Mouse (Mus musculus) kidney, postnatal 36 days (tissue): ENCODE data around the gene Prune1.

ENCODE experiments used
- DNase-seq, 2 experiments: peaks; one replicate each; pipeline ENCODE4 v3.0.0; 2021 to 2022; ENCODE audit warnings: mixed read lengths in 2 of 2

The Prune1 gene

DNA sequence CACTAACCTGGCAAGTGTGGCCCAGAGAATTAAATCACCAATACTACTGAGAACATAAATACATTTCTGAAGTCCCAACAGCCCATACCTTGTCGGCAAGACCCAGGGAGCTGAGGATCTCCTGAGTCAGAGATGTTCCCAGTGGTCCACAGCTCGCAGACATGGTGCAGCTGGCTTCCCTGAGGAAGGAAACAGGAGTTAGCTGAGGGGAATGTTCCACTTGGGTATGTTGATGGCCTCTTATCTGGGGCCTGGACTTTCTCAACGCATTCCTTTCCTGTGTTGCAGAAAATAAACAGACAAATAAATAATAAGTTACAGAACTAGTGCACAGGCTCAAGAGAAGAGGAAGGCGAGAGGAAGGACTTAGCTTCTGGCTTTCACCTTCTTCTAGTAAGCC lies 24.4 kb upstream of the Prune1 start:
- DNase-seq = no peak

DNA sequence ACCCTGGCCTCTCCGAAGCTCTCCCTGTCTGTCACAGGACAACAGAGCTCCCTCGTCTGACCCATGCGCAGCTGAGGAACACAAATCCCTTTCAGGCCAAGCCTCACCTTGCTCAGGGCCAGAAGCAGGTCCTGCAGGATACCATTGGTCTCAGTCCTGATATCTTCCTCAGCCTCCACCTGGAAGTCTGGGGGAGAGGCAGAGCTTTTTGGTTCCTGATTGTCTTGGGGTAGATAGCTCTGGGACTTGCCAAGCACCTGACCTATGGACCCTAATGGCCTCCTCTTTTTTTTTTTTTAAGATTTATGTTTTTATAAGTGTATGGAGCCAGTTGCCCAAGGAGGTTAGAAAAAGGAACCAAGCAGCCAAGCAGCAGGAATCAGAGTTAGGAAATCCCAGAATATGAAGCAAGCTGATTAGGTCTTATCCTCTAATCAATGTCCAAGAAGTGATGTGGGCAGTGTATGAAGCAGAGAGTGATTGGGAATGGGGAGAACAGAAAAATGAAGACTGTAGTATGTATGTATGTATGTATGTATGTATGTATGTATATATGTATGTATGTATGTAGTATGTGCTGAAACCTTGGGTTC lies 19.4 kb upstream of the Prune1 start:
- no peak for DNase-seq

DNA sequence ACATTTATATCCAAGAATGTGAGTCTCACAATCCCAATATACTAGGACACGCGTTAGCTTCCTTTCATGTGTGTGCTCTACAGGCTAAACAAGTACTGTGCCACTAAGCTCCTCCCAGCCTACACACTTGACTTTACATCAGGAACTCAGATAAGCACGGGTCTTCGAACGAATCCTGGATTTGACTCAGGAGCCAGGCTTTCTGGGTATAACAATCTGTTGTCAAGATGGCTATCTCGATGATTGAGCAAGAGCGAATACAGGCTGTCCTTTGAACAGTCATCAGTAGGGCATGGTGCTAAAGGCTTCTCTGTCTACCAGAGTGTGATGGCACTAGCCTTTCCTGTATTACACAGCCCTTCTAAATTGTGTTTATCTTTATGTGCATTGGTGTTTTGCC lies 16.1 kb upstream of the Prune1 start:
- no peak for DNase-seq

DNA sequence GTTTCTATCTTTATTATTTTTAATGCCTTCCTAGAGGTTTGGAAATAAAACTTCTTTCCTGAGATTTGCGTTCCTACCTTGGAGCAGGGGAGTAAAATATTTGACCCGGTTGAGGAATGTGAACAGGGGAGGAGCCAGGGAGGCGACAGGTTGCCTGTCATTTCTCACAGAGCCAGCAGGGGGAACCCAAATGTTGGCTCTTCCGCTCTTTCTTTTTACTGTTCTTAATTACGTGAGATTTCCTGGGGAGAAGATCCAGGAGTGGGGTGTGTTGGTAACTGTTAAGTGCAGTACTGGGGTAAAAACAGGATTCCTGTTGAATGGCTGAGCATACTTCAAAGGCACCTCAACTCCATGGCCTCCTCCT lies 14.2 kb upstream of the Prune1 start:
- DNase-seq = peak; percentile 77 to 78

DNA sequence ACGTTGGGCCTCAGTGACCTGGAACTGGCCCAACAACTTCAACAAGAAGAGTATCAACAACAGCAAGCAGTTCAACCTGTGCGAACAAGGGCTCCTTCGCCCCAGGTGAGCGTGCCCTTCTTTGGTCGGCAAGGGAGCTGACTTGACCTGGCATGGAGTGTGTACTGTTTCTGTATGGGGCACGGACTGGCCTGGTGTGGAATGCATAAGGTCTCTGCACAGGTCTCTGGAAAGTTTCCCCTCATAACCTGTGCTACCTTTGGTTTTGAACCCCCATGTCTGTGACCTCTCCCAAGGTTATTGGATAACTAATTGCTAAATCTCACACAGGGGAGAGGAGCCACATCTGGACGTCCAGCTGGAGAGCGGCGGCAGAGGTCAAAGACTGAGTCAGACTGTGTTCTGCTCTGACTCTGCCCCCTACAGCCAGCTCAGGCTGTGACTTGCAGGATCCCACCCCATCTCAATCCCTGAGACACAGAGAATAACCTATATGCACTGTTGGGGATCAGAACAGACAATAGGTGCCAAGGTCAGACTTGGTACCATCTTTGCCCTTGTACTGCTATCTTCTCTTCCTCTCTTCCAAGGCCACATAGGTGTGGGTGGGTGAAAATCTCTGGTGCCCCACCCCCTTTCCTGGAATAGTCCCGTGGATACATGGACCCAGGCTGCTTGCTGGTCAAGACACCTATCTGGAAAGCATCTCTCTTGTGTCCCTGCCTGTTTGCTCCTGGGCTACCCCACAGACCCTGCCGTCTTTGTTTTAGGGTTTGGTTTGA lies 13.6 kb upstream of the Prune1 start:
- peak; percentile 78 to 79 for DNase-seq

DNA sequence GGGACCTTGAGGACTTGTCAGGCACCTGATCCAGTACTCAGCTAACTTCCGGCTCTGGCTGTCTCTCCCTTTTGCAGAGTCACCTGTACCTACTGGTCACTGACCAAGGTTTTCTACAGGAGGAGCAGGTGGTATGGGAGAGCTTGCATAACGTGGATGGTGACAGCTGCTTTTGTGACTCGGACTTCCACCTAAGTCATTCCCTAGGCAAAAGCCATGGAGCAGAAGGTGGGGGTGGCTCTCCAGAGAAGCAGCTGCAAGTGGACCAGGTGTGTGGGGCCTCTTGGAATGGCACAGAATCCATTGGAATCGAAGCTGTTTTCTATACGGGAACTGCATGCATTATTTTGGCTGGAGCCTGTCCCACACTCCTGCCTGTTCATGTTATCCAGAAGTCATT lies 12.8 kb upstream of the Prune1 start:
- DNase-seq = no peak

DNA sequence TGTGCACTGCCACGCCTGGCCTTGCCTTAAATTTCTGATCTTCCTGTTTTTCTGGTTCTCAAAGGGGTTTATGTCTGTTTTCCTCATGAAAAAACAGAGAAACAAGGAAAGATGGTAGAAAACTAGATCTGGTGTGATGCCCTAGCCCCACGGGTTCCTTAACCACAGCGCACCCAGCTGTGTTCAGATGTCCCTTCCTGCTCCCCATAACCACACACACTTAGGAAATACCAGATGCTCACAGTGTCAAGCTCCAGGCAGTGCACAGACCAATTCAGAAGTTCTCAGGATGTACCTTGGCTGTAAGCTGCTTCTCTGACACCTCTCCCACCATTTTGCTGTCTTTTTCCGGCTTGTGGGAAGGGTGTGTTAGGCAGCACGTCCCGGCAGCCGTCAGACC lies 12.4 kb upstream of the Prune1 start:
- no peak for DNase-seq

DNA sequence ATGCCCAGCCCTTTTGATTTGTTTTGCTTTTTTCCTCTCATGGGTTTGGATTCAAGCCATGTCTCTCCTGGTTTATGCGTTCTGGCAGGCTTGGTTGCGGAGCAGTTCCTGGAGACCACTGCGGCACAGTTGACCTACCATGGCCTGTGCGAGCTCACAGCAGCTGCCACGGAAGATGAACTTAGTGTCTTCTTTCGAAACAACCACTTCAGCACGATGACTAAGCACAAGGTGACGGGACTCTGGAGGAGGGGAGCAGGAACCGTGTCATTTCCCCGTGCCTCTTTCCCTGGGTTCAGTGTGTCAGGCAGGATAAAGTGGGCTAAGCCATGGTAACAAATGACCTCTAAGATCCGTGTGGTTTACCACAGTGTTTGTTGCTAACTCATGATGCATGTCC lies 11.7 kb upstream of the Prune1 start:
- DNase-seq = peak; percentile 68 to 81

DNA sequence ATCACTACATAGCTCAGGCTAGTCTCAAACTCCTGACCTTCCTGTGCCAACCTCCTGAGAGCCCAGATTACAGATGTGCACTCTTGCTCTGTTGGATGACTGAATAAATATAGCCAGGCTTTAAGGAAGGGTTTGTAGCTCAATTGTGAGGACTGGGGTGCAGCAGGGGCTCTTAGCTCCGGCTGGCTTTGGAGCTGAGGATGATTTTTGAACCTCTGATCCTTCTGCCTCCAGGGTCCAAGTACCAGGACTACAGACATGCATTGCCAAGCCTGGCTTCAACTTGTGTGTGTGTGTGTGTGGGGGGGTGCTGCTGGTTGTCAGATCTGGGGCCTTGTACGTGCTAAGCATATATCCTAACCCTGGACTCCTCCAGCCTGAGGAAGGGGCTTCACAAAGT lies 11.0 kb upstream of the Prune1 start:
- DNase-seq = no peak

DNA sequence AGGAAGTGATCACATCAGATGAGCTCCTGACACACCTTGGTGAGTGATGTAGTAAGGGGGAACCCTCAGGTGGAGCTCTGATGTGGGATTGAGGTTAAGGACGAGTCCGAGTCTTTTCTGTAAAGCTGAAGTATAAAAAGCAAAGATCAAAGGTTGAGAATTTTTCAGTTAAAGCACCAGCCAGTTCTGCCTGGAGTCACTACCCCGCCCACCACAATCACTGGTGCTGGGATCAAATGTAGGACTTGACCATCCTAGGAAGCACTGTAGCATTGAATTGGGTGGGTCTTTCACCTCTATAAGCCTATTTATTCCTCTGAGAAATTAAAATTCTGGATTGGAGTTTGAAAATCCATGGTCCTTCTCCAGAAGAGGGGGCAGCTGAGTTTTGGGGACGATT lies 9.2 kb upstream of the Prune1 start:
- DNase-seq = peak in 1 of 2 experiments; percentile 54

DNA sequence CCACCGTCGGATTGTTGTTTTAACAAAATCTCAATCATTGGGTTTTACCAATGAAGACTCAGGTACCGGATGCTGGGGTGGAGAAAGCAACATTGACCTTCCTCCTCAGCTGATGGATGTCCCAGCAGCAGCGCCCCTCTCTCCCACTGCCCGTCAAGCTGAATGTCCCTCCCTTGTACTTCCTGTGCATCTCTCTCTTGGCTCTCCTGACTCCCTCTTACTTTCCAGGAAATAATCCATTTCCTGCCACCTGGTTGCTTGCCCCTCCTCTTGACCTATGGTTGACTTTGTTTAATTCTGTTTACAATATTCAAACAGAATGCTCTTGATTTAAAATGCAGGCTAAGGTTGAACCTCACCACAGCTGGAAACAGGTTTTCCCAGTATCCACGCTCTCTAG lies 8.3 kb upstream of the Prune1 start:
- no peak for DNase-seq

DNA sequence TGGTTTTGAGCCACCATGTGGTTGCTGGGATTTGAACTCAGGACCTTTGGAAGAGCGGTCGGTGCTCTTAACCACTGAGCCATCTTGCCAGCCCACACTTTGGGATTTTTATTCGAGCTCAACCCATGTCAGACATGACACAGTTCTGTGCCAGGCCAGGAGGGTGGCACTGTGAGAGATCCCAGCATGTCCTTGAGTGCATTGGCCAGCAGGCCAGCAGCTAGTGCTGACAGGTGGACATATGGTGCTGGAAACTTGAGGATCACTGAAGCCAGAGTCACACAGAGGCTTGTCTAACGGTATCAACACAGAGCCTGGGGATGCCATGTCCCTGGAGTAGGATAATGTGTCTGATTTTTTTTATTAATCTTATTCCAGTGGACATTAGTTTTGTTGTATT lies 7.5 kb upstream of the Prune1 start:
- DNase-seq = no peak

DNA sequence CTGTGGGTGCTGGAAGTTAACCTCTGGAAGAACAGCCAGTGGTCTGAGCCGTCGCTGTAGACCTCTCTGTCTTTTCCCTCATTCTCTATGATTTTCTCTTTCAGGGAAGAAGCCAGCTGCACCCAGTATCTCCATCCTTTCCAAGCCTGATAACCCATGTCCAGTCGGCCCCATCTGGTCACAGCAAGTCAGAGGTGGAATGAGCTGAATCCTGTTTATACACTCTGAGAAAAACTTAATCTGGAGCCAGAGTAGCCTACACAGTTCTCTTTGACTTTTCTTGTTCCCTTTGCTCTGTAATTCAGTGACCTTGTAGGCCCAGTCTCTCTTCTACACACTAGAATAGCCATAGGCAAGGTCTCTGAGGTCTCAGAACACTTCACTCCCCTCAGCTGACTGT lies 5.7 kb upstream of the Prune1 start:
- DNase-seq = peak; percentile 45 to 55

DNA sequence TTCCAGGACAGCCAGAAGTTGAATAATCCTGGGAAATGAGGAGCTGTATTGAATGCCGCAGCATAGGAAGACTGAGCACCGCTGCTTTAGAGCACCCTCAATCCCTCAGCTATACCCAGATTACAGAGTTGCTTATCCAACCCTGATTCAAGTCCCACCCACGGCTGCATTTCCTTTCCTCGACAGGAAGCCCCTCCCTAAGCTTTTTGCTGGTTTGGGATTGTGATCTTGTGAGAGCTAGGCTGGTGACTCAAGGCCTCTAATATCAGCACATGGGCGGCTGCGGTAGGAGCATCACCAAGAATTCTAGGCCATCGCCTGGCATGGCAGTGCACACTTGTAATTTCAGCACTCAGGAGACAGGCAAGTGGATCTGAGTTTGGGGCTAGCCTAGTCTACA lies 4.6 kb upstream of the Prune1 start:
- peak; percentile 48 to 55 for DNase-seq

DNA sequence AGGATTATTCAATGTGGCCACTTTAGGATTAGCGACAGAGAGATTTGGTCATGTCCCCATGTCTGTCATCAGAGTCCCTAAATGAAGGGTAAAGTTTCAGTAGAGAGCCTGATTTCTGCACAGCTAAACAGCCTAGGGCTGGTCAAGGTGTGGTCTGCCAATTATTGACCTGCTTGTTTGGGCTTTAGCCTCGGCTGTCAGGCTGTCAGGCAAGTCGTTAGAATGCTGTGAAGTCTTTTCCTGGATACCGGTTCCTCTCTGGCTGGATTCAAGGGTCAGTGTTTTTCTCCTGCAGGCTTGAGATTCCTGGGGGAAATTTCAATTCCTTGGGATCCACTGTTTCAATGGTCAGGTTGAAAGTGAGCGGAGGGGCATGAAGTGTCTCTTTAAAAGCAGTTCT lies 4.1 kb upstream of the Prune1 start:
- DNase-seq = peak; percentile 55 to 72

DNA sequence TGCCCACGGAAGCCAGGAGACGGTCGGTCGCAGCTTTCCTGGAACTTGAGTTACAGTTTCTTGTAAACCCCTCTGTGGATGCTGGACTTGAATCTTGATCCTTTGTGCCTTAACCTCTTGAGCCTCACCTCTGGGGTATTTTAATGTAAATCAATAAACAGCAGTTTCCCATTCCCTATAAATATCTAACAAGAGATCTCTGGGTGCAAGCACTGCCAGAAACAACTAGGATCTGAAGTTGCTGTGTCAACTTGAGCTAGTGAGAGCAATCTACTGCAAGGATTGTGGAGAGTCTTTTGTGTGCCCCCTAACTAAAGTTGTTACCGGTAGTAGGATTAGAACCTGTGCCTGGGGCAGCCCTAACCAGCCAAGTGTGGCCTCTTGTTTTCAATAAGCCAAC lies 3.5 kb upstream of the Prune1 start:
- DNase-seq = peak in 1 of 2 experiments; percentile 24

DNA sequence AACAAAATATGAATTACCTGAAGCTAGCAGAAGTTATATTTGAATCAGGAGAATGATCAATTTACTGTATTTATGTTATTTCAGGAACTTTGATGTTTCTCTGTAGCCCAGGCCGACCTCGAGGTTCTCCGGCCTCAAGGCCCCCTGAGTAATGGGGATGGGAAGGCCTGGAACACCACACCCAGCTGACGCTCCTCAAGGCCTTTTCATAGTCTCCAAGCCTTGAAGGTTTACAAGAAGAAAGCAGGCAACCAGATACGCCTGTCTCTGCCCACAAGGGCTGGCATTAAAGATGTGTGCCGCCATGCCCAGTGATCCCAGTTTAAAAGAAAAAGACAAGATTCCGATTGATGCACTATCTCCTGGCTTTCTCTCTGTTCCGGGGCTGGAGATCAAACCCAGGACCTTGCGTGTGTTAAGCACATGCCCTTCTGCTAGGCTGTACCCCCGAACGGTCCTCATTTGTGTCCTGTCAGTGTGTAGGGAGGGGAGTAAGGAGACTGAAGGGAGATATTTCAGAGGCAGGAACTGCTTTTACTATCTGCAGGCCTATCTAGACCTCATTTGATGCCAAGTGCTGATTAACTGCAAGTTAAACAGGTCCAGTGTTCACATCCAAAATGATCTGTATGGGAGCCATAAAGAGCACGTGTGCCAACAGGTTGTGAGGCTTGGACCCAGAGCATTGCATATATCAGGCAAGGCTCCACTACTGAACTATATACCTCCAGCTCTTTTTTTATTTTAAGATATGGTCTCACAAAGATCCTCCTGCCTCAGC lies 2.8 kb upstream of the Prune1 start:
- DNase-seq = peak in 1 of 2 experiments; percentile 5

DNA sequence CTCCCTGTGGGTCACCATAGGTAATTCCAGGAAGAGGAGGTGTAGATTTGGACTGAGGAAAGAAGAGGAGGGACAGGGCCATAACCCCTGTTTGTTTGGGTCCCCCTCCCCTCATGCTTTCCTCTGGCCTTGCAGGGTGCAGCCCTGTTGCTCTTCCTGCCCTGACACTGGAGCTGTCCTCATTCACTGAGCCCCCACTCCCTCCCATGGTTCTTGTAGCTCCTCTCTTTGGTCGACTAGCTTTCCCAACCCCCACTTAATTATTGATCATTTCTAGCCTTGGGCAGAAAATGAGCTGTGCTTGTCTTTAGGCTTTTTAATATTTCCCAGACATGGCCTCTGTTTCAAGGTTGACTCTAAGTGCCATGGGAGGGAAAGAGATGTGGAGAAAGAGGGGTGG lies 2.2 kb upstream of the Prune1 start:
- peak in 1 of 2 experiments; percentile 20 for DNase-seq

DNA sequence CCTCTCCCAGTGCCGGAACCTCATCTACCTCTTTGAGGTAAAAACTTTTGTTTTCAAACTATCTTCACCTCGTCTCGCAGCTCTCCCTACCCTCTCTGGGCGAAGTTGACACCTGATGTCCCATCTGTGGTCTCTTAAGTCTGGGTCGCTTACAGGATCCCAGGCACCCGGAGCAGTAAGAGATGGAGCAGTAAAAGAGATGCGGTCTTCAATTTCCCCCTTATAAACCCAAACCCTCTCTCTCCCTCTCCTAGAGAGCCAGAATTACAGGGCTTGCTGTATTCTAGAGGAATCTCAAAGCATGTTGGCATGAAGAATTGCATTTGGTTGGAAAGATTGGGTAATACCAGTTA lies 1.7 kb upstream of the Prune1 start:
- DNase-seq = no peak

DNA sequence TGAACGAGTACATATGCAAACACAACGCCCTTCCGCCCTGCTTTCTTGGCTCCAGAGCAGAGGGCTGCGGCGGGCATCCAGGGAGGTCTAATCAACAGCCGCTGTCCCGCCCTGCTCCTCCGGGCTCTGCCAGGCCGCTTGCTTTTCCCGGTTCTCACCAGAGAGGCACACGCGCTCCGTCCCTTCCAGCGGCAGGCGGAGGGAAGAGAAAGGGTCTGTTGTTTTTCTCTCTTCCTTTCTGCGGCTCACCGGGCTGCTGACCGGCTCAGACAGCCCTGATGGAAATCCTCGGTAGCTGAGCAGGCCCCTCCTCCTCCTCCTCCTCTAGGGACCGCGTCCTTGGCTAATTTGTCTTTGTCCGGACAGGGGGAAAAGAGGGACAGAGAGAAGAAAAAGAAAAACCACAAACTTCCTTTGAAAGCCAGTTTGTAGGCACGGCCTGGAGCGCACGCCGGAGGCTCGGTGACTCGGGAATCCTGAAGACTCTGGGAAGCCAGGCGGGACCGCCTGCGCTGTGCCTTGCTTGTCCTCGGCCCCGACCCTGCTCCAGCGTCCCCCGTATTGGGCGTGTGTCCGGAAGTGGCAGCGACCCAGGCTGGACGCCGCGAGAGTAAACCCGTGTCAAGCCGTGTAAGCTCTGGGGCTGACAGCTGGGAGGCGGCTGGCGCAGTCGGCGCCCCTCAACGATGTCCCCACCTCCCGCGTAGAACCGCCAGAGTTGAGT lies 1.2 kb upstream of the Prune1 start:
- DNase-seq = peak; percentile 87

DNA sequence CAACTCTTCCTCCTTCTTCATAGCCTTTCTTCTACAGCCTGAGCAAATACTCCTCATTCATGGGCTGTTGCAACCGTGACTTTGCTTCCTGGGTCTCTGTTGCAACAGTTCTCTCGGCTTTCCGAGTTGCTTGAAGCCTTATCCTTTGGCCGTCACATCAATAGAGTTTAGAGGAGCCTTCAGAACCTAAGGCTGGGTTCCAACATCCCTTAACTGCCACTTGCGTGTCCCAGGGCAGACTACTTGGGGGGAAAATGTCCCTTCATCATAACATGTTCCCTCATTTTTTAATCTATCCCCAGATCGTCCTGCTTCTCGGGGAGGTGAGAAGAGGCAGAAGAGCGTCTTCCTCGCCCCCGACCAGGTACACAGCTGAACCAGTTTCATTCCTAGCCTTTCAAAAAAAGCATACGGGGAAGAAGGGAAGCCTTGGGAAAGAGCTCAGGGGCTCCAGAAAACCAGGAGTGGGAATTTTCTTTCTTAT lies 547 bp upstream of the Prune1 start:
- DNase-seq = peak in 1 of 2 experiments; percentile 43

DNA sequence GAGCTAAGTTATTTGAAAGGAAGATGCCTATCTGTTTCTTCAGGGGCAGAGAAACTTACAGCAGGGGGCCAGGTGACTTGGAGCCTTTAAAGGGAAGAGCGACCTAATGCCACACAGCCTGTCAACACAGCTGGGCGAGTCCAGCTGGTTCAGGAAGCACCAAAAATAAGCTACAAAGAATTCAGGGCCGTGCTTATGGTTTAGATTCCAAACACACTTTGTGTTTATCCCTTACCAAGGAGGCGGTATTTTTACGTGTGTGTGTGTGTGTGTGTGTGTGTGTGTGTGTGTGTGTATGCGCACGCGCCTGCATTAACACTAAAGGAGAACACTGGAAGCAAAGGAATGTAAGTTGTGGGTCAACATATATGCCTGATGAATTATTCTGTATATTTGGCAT lies 1.1 kb downstream of the Prune1 start:
- DNase-seq = peak; percentile 53 to 58

DNA sequence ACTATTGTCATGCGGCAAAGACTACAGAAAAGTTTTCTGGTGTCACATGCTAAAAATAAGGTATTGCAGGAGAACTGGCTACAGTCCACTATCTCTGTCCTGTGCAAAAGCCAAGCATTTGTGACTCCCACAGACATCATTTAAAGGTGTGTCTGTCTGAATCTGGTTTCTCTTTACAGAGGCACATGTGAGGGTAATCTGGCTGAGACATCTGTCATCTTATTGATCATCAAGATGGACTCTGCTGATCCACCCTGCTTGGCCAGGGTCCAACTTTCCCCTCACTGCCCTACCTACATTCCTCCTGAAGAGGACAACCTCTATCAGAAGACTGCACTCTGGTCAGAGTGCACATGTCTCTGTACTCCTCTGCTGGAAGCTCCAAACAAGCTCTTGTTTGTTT lies 4.7 kb downstream of the Prune1 start:
- DNase-seq = peak in 1 of 2 experiments; percentile 55
